Mouse (Mus musculus): ENCODE data around the gene Spink4. TPM values are rescaled to one million over a fixed set of nuclear protein-coding genes. Genes with fewer than 3 reads are reported as not detected.

Gene Spink4
- total and polyA plus RNA-seq, 3 experiments, result 0.19 to 1.4 TPM; not detected in 1

- no peak for DNase-seq (ENCODE audit: low read depth, low spot score)
- no peaks in the 10 kb centered on the region for H3K9me3 ChIP-seq (replicated peaks; ENCODE audit: insufficient read depth, low read length)
- H3K27me3 ChIP-seq (ENCODE audit: control insufficient read depth in 1 of 2, insufficient read depth in 2 of 2, low read length in 2 of 2), result no peaks in the 10 kb centered on the region
- TF ChIP-seq KAT2A (conservative IDR thresholded peaks at IDR 0.05; ENCODE audit: low read depth, low read length) (no peak), USF1 (IDR thresholded peaks at IDR 0.05; ENCODE audit: low read depth, low read length) (no peak), TAL1 (IDR thresholded peaks at IDR 0.05; ENCODE audit: low read length) (no peak), ZC3H11A (IDR thresholded peaks at IDR 0.05; ENCODE audit: low read depth, low read length) (no peak), ZKSCAN1 (IDR thresholded peaks at IDR 0.05; ENCODE audit: low read depth, low read length) (no peak), CTCF (IDR thresholded peaks at IDR 0.05 in 2 of 3, conservative IDR thresholded peaks at IDR 0.05 in 1 of 3; ENCODE audit: control insufficient read depth in 1 of 3, insufficient read depth in 1 of 3, low read depth in 2 of 3, low read length in 3 of 3, poor library complexity in 1 of 3, severe bottlenecking in 1 of 3) (no peak), EP300 (IDR thresholded peaks at IDR 0.05; ENCODE audit: low read depth in 1 of 2, low read length in 2 of 2) (no peak), GATA1 (IDR thresholded peaks at IDR 0.05; ENCODE audit: low read depth, low read length) (no peak), ZMIZ1 (IDR thresholded peaks at IDR 0.05; ENCODE audit: low read depth, low read length) (no peak), SMC3 (IDR thresholded peaks at IDR 0.05; ENCODE audit: low read depth, low read length) (no peak), USF2 (IDR thresholded peaks at IDR 0.05; ENCODE audit: borderline replicate concordance in 1 of 2, insufficient read depth in 1 of 2, low read depth in 1 of 2, low read length in 2 of 2) (no peak), MYC (IDR thresholded peaks at IDR 0.05; ENCODE audit: low read depth, low read length) (no peak)
- no peak overlapping the region for H3K27ac ChIP-seq (ENCODE audit: control insufficient read depth, low read depth, low read length)
- H3K9ac ChIP-seq (ENCODE audit: control insufficient read depth, low read depth, low read length, poor library complexity, severe bottlenecking), result no peak overlapping the region
- H3K79me2 ChIP-seq (ENCODE audit: control insufficient read depth, insufficient read depth, low read length, poor library complexity), result no peaks in the 10 kb centered on the region
- peaks cover 0 to 6% of the 10 kb centered on the region in 2 experiments; a peak in 2 of 4 replicates for H3K36me3 ChIP-seq (ENCODE audit: control insufficient read depth in 1 of 2, insufficient read depth in 2 of 2, low read length in 2 of 2)
- H3K4me3 ChIP-seq (ENCODE audit: control insufficient read depth in 1 of 2, insufficient read depth in 1 of 2, low read depth in 2 of 2, low read length in 2 of 2), result no peak overlapping the region
- H3K4me1 ChIP-seq (ENCODE audit: control insufficient read depth in 1 of 2, insufficient read depth in 2 of 2, low read length in 2 of 2), result peaks cover 3 to 18% of the 10 kb centered on the region in 2 experiments
Observed at GRCm38 (mm10) chr4:40874794-40875552, 44.9 kb upstream of the Spink4 start.

- Histone ChIP-seq H3K4me3 (ENCODE audit: control insufficient read depth in 1 of 2, insufficient read depth in 1 of 2, low read depth in 2 of 2, low read length in 2 of 2) (no peak overlapping the region), H3K4me1 (ENCODE audit: control insufficient read depth in 1 of 2, insufficient read depth in 2 of 2, low read length in 2 of 2) (peaks cover 0 to 15% of the 10 kb centered on the region in 2 experiments; a peak in 3 of 4 replicates), H3K27me3 (ENCODE audit: control insufficient read depth in 1 of 2, insufficient read depth in 2 of 2, low read length in 2 of 2) (no peaks in the 10 kb centered on the region), H3K9ac (ENCODE audit: control insufficient read depth, low read depth, low read length, poor library complexity, severe bottlenecking) (no peak overlapping the region), H3K27ac (ENCODE audit: control insufficient read depth, low read depth, low read length) (no peak overlapping the region), H3K36me3 (ENCODE audit: control insufficient read depth in 1 of 2, insufficient read depth in 2 of 2, low read length in 2 of 2) (peaks cover 0 to 6% of the 10 kb centered on the region in 2 experiments; a peak in 2 of 4 replicates), H3K79me2 (ENCODE audit: control insufficient read depth, insufficient read depth, low read length, poor library complexity) (no peaks in the 10 kb centered on the region), H3K9me3 (replicated peaks; ENCODE audit: insufficient read depth, low read length) (no peaks in the 10 kb centered on the region)
- TF ChIP-seq POLR2AphosphoS5 (IDR thresholded peaks at IDR 0.05; ENCODE audit: borderline replicate concordance, low read depth, low read length) (no peak), NELFE (IDR thresholded peaks at IDR 0.05; ENCODE audit: low read depth, low read length) (no peak), USF2 (IDR thresholded peaks at IDR 0.05; ENCODE audit: borderline replicate concordance in 1 of 2, insufficient read depth in 1 of 2, low read depth in 1 of 2, low read length in 2 of 2) (no peak), GATA1 (IDR thresholded peaks at IDR 0.05; ENCODE audit: low read depth, low read length) (no peak), ZKSCAN1 (IDR thresholded peaks at IDR 0.05; ENCODE audit: low read depth, low read length) (no peak), TAL1 (IDR thresholded peaks at IDR 0.05; ENCODE audit: low read length) (no peak), BHLHE40 (IDR thresholded peaks at IDR 0.05; ENCODE audit: borderline replicate concordance, low read depth, low read length) (no peak), HCFC1 (IDR thresholded peaks at IDR 0.05; ENCODE audit: low read depth, low read length) (no peak)
- no peak for DNase-seq (ENCODE audit: low read depth, low spot score)
Observed at GRCm38 (mm10) chr4:40875842-40876241, 44.0 kb upstream of the Spink4 start.
